Mouse (Mus musculus): ENCODE results near the gene March1. TPM values are rescaled to one million over a fixed set of nuclear protein-coding genes. Genes with fewer than 3 reads are reported as not detected.

March1 gene
- polyA plus RNA-seq, 1 experiment, result 4.4 TPM

GRCm38 (mm10) chr8:66179336-66179735, 561.6 kb downstream of the March1 start:
- no peak for TF ChIP-seq CTCF (IDR thresholded peaks at IDR 0.05; ENCODE audit: borderline replicate concordance, insufficient read depth, low read depth, low read length)
- no peak for TF ChIP-seq POLR2A (IDR thresholded peaks at IDR 0.05; ENCODE audit: borderline replicate concordance, insufficient read depth, low read length)
- no peak for DNase-seq
- 97% methylated on average over 1 of the region's 1 CpGs for whole genome bisulfite sequencing

DNA sequence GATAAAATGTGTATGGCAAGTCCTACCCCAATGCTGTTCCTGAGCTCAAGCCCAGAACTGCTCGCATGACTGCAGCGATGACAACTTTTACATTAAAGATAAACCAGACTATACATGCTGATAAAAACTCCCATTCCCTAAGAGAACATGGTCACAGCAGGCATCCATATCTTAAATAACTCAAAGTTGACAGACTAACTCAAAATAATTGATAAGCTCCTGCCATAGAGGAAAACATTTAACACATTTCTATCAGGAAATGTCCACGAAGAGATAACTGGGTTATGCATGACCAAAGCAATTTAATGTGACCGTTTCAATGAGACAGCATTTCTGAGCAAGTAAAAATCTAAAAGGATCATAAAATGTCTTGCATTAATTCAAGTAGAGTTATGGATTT, 563.6 kb downstream of the March1 start:
- H3K4me1 ChIP-seq (ENCODE audit: control insufficient read depth, insufficient read depth, low read length), result no peaks in the 10 kb centered on the region
- TF ChIP-seq POLR2A (IDR thresholded peaks at IDR 0.05; ENCODE audit: borderline replicate concordance, insufficient read depth, low read length) (no peak), CTCF (IDR thresholded peaks at IDR 0.05; ENCODE audit: borderline replicate concordance, insufficient read depth, low read depth, low read length) (no peak)
- no peak for DNase-seq
- no peak overlapping the region for H3K4me3 ChIP-seq (replicated peaks; ENCODE audit: insufficient read depth, low read depth, low read length)
- H3K27ac ChIP-seq (ENCODE audit: insufficient read depth, low read length), result no peak overlapping the region
- WGBS, result 83% methylated on average over 4 of the region's 4 CpGs
- H3K27me3 ChIP-seq (ENCODE audit: control insufficient read depth, insufficient read depth, low read length), result no peaks in the 10 kb centered on the region

More at GRCm38 (mm10) chr8:66179336-66179735, 561.6 kb downstream of the March1 start:
- H3K27ac ChIP-seq (ENCODE audit: insufficient read depth, low read length), result no peak overlapping the region
- no peaks in the 10 kb centered on the region for H3K4me1 ChIP-seq (ENCODE audit: control insufficient read depth, insufficient read depth, low read length)
- no peaks in the 10 kb centered on the region for H3K27me3 ChIP-seq (ENCODE audit: control insufficient read depth, insufficient read depth, low read length)
- H3K4me3 ChIP-seq (replicated peaks; ENCODE audit: insufficient read depth, low read depth, low read length), result no peak overlapping the region

GRCm38 (mm10) chr8:66182257-66182656, 564.6 kb downstream of the March1 start:
- no peak for TF ChIP-seq CTCF (IDR thresholded peaks at IDR 0.05; ENCODE audit: borderline replicate concordance, insufficient read depth, low read depth, low read length)
- no peak for TF ChIP-seq POLR2A (IDR thresholded peaks at IDR 0.05; ENCODE audit: borderline replicate concordance, insufficient read depth, low read length)
- no peak for DNase-seq
- Histone ChIP-seq H3K4me1 (ENCODE audit: control insufficient read depth, insufficient read depth, low read length) (no peaks in the 10 kb centered on the region), H3K27ac (ENCODE audit: insufficient read depth, low read length) (no peak overlapping the region), H3K27me3 (ENCODE audit: control insufficient read depth, insufficient read depth, low read length) (no peaks in the 10 kb centered on the region), H3K4me3 (replicated peaks; ENCODE audit: insufficient read depth, low read depth, low read length) (no peak overlapping the region)
- WGBS, result 75% methylated on average over 3 of the region's 3 CpGs

- DNase-seq, result no peak
- Histone ChIP-seq H3K4me3 (replicated peaks; ENCODE audit: insufficient read depth, low read depth, low read length) (no peak overlapping the region), H3K27ac (ENCODE audit: insufficient read depth, low read length) (no peak overlapping the region), H3K4me1 (ENCODE audit: control insufficient read depth, insufficient read depth, low read length) (no peaks in the 10 kb centered on the region), H3K27me3 (ENCODE audit: control insufficient read depth, insufficient read depth, low read length) (no peaks in the 10 kb centered on the region)
- WGBS, result 74% methylated on average over 2 of the region's 2 CpGs
- no peak for TF ChIP-seq POLR2A (IDR thresholded peaks at IDR 0.05; ENCODE audit: borderline replicate concordance, insufficient read depth, low read length)
- no peak for TF ChIP-seq CTCF (IDR thresholded peaks at IDR 0.05; ENCODE audit: borderline replicate concordance, insufficient read depth, low read depth, low read length)
These were observed 565.8 kb downstream of the March1 start for GRCm38 (mm10) chr8:66183454-66183853.

- 97% methylated on average over 2 of the region's 2 CpGs for WGBS
- H3K4me3 ChIP-seq (replicated peaks; ENCODE audit: insufficient read depth, low read depth, low read length), result no peak overlapping the region
- no peak for DNase-seq
- TF ChIP-seq POLR2A (IDR thresholded peaks at IDR 0.05; ENCODE audit: borderline replicate concordance, insufficient read depth, low read length) (no peak), CTCF (IDR thresholded peaks at IDR 0.05; ENCODE audit: borderline replicate concordance, insufficient read depth, low read depth, low read length) (no peak)
- H3K27me3 ChIP-seq (ENCODE audit: control insufficient read depth, insufficient read depth, low read length), result no peaks in the 10 kb centered on the region
- H3K4me1 ChIP-seq (ENCODE audit: control insufficient read depth, insufficient read depth, low read length), result no peaks in the 10 kb centered on the region
- H3K27ac ChIP-seq (ENCODE audit: insufficient read depth, low read length), result no peak overlapping the region
These were observed 567.5 kb downstream of the March1 start for GRCm38 (mm10) chr8:66185226-66185625.

- TF ChIP-seq CTCF (IDR thresholded peaks at IDR 0.05; ENCODE audit: borderline replicate concordance, insufficient read depth, low read depth, low read length) (no peak), POLR2A (IDR thresholded peaks at IDR 0.05; ENCODE audit: borderline replicate concordance, insufficient read depth, low read length) (no peak)
- H3K27ac ChIP-seq (ENCODE audit: insufficient read depth, low read length), result no peak overlapping the region
- 32% methylated on average over 2 of the region's 2 CpGs for WGBS
- no peak overlapping the region for H3K4me3 ChIP-seq (replicated peaks; ENCODE audit: insufficient read depth, low read depth, low read length)
- DNase-seq, result peak; percentile 11 to 22
- no peaks in the 10 kb centered on the region for H3K27me3 ChIP-seq (ENCODE audit: control insufficient read depth, insufficient read depth, low read length)
- H3K4me1 ChIP-seq (ENCODE audit: control insufficient read depth, insufficient read depth, low read length), result no peaks in the 10 kb centered on the region
These were observed 576.7 kb downstream of the March1 start for GRCm38 (mm10) chr8:66194416-66194815.

GRCm38 (mm10) chr8:66200169-66200568, 582.5 kb downstream of the March1 start:
- DNase-seq, result no peak
- no peak overlapping the region for H3K4me3 ChIP-seq (replicated peaks; ENCODE audit: insufficient read depth, low read depth, low read length)
- no peaks in the 10 kb centered on the region for H3K27me3 ChIP-seq (ENCODE audit: control insufficient read depth, insufficient read depth, low read length)
- 82% methylated on average over 3 of the region's 3 CpGs for WGBS
- H3K27ac ChIP-seq (ENCODE audit: insufficient read depth, low read length), result no peak overlapping the region
- no peak for TF ChIP-seq CTCF (IDR thresholded peaks at IDR 0.05; ENCODE audit: borderline replicate concordance, insufficient read depth, low read depth, low read length)
- TF ChIP-seq POLR2A (IDR thresholded peaks at IDR 0.05; ENCODE audit: borderline replicate concordance, insufficient read depth, low read length), result no peak
- no peaks in the 10 kb centered on the region for H3K4me1 ChIP-seq (ENCODE audit: control insufficient read depth, insufficient read depth, low read length)

DNA sequence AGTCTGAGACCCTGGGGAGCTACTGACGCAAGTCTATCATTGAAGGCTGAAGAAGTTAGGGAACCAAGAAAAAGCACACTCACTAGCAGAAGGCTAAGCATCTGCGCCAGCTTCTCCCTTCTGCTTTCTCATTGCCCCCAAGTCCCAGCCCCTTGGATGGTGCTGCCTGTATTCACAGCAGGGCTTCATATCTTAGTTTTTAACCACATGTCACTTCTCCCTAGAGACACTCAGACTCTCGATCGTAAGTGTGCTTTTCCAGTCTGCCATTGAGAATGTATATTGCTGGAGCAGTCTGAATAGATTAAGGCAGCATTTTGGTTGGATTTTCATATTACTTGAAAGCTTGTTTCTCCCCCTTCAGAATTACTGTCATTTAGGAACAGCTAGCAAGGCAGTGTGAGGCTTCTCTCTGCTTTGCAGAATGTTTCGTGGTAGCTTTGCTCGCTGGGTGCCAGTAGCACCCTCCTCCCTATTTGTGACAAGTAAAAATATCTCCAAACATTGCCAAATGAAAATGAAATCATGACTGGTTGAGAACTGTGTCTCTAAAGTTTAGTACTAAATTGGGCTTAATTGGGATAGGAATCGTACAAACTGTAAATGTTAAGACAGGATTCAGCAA, 586.2 kb downstream of the March1 start:
- no peak for DNase-seq
- Histone ChIP-seq H3K27me3 (ENCODE audit: control insufficient read depth, insufficient read depth, low read length) (no peaks in the 10 kb centered on the region), H3K27ac (ENCODE audit: insufficient read depth, low read length) (no peak overlapping the region), H3K4me1 (ENCODE audit: control insufficient read depth, insufficient read depth, low read length) (no peaks in the 10 kb centered on the region), H3K4me3 (replicated peaks; ENCODE audit: insufficient read depth, low read depth, low read length) (no peak overlapping the region)
- TF ChIP-seq CTCF (IDR thresholded peaks at IDR 0.05; ENCODE audit: borderline replicate concordance, insufficient read depth, low read depth, low read length), result no peak
- no peak for TF ChIP-seq POLR2A (IDR thresholded peaks at IDR 0.05; ENCODE audit: borderline replicate concordance, insufficient read depth, low read length)
- WGBS, result 64% methylated on average over 7 of the region's 7 CpGs

Data from cerebellum, adult 2 months (tissue).